Mouse (Mus musculus): ENCODE data around the gene Mfge8.

The Mfge8 gene

DNA sequence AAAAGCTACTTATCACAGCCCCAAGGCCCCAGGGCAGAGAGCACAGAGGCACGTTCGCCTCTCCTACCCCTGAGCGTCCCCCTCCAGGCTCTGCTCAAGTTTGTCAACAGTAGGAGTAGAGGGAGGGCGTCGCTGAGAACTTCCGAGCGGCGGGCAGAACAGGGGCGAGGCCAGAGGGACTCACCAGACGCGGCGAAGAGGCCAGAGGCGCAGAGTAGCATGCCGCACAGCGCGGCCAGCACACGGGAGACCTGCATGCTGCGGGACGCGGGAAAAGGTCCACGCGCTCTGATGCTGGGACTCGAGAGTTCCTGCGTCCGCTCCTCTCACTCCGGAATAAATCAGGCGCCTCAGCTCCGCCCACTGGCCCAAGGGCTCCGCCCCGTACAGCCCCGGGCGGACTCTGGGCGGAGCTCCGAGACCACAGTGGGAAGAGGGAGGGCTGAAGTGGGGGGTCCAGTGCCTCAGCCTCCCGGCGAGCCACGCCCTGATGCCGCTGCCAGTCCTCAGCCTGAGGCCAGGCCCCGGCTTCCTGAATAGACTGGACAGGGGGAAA is at the start of gene Mfge8:
Gene Mfge8 (minus strand): TSS at position 350 of the 556 bp plus-strand sequence.
- peak; percentile 89 for DNase-seq (ENCODE audit: low spot score)

DNA sequence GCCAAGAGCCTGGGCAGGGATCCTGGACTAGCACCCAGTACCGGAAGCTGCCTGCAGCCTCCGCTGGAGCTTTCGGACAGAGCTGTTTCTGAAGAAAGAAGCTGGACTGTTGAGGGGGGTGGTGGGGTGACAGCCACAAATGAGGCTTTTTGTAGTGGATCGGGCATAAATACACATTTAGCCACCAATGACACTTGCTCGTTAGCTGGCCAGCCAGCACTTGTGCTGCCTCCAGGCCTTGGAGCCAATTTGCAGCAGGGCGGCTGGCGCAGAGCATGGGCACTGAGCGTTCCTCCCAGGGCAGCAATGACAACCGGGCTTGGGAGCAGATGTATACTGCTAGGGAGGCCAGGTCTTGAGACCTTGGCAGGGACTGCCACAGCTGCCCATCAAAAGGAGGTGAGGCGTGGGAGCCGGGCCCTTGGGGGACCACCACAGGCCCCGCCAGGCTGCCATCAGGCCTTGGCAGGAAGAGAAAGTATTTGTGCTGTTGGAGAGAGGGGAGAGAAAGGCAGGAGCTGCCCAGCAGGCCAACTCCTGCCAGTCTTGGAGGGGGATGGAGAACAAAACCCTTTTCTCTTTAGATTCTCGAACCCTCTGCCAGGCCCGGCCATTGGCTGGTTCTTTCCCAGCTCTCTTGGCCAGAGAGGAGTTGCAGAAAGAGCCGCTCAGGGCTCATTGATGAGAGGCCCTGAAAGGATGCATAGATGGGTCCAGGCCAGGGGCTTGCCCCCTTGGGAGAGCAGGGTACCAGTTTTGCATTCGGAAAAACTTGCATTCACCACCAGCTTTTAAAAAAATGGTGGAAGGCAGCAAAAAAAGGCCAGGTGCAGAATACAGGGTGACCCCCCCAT is 45.9 kb upstream of the Mfge8 start:
- DNase-seq (ENCODE audit: low spot score) = no peak

DNA sequence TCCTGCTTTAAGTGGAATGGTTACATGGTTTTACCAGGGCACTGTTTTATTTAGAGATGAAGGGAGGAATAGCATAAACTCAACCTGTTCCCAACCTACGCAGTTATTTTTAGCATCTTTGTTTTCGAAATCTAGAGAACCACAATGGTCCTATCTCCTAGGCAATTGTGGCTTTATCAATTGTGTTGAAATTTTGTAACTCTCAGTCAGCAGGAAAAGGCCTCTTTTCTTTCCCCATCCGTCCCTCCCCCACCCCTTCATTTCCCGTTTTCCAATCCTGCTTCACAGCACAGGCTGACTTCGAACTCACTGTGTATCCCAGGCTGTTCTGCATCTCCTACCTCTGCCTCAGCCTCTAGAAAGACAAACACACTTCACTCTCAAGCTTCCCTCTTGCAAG is 45.1 kb upstream of the Mfge8 start:
- DNase-seq (ENCODE audit: low spot score) = no peak

GRCm38 (mm10) chr7:79191501-79191900 is 42.6 kb upstream of the Mfge8 start:
- DNase-seq (ENCODE audit: low spot score) = no peak

DNA sequence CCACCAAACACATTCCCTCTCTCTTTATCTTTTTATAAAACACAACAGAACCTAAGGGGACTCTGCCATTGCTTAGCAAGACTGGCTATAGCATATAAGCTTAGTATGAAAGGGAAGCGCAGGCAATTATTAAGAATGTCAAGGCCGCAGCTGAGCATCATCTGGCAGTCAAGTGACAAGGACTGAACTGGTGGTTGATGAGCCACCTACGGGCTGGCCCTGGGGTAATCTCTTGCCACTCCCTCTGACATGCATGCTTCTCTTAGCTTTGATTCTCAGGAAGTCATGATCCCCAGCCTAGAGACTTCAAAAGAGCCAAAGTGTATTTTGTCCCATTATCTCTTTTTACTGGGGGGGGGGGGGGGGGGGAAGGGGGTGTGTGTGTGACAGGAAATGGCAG is 41.7 kb upstream of the Mfge8 start:
- no peak for DNase-seq (ENCODE audit: low spot score)

DNA sequence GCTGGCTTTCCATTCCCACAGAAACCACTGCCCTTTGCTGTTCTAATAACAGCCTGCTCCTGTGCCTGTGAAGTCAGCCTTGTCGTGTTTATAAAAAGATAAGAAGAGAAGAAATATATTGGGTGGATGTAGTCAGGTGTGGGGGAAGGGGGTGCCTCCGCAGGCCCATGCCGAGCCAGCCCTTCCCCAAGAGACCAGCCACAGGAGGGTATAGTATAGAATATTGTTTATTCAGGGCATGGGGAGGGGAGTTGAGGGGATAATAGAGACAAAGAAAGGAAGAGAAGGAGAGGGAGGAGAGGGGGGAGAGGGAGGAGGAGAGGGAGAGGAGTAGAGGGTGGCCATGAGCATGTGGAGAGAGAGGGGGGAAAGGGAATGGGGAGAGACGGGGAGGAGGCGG is 40.4 kb upstream of the Mfge8 start:
- no peak for DNase-seq (ENCODE audit: low spot score)

DNA sequence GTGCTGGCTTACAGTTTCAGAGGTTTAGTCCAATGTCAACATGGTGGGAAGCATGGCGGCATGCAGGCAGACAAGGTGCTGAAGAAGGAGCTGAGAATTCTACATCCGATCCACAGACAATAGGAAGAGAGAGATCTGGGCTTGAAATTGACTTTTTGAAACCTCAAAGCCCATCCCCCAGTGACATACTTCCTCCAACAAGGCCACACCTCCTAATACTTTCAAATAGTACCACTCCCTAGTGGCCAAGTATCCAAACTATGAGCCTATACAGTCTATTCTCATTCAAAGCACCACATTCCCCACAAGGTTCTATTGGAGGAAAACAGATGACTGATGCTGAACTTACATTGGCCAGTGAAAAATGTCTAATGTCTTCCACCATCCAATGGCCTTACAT is 38.7 kb upstream of the Mfge8 start:
- DNase-seq (ENCODE audit: low spot score) = no peak

DNA sequence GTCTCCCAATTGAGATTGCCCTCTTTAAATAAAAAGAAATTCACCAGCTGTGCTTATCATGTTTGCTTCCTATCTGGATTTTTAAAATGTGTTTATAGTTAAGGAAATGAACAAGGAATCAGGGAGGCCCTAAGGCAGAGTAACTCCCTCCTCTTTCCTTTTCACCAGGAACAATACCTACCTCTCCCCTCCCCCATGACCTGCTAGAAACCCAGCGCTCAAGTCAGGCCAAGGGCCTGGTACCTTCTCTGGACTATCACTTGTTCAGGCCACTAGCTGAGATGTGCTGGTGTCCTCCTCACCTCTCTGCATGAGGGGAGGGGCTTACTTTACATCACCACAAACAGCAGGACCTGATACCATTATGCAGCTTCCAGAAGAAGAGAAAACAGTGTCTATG is 34.6 kb upstream of the Mfge8 start:
- DNase-seq (ENCODE audit: low spot score) = no peak

- DNase-seq (ENCODE audit: low spot score) = no peak
Measured at GRCm38 (mm10) chr7:79173800-79174199, 24.9 kb upstream of the Mfge8 start.

- DNase-seq (ENCODE audit: low spot score) = no peak
Measured at GRCm38 (mm10) chr7:79171782-79172181, 22.9 kb upstream of the Mfge8 start.

DNA sequence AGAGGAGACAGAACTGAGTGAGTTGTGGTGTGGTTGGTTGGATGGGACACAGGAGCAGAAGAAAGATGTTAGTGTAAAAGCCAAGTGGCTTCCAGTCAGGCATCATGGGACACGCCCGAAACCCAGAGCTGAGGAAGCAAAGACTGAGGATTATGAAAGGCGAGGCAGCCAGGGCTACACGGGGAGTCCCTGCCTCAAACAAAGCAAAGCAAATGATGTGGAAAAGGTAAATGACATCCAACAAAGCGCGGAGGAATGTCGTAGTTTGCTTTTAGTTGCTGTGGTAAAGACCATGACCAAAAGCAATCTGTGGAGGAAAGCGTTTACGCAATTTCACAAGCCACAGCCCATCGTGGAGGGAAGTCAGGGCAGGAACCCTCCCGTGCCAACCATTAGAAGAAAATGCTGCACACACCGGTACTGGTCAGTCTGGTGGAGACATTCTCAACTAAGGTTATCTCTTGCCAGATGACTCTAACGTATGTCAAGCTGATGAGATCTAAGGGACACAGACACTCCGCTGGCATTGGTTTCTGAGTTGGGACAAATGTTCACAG is 18.2 kb upstream of the Mfge8 start:
- DNase-seq (ENCODE audit: low spot score) = no peak

GRCm38 (mm10) chr7:79159406-79159805 is 10.5 kb upstream of the Mfge8 start:
- no peak for DNase-seq (ENCODE audit: low spot score)

DNA sequence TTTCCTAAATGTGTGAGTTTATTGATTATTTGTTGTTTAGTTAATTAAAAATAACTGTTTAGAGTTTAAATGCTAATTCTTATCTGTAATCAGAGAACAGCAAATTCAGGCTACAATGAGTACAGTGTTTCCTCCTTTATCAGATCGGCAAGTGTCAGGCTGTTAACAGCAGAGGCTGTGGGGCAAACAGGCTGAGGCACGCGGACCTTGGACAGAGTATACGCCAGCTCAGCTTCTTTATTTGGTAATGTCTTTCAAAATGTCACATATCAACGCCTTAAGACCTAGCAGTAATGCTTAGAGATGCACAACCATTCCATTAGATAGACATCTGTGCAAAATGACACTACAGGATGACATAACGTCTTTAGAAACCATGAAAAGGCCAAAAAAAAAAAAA is 662 bp upstream of the Mfge8 start:
- DNase-seq (ENCODE audit: low spot score) = no peak

DNA sequence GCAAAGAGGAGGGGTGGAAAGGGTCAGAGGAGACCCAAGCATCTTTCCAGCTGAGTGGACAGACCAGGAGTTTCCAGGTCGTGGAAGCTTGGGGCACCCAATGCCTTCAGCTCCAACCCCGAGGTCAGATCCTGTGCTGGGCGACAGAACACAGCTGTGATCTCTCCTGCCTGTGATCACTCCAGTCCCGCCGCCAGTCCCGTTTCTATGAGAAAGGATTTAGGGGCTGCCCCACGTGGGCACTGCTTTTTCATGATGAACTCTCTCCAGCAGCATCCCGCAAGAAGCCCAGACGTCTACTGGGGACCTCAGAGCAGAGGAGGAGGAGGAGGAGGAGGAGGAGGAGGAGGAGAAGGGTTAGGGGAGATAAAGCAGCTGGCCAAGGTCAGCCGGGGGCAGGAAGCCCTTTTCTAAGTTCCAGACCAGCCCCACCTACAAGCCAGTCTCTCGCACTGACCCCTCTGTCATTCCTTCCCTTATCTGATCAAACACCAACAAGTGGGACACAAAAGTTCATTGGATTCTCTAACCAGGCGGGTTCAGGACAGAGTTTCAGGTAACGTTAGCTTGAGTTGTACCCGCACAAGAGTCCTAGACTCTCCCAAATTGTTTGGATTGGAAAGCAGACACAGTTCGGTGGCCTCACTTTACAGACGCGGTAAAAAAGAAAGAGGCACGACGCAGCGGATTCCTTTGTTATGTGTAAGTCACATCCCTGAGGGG is 768 bp downstream of the Mfge8 start:
- DNase-seq (ENCODE audit: low spot score) = no peak

DNA sequence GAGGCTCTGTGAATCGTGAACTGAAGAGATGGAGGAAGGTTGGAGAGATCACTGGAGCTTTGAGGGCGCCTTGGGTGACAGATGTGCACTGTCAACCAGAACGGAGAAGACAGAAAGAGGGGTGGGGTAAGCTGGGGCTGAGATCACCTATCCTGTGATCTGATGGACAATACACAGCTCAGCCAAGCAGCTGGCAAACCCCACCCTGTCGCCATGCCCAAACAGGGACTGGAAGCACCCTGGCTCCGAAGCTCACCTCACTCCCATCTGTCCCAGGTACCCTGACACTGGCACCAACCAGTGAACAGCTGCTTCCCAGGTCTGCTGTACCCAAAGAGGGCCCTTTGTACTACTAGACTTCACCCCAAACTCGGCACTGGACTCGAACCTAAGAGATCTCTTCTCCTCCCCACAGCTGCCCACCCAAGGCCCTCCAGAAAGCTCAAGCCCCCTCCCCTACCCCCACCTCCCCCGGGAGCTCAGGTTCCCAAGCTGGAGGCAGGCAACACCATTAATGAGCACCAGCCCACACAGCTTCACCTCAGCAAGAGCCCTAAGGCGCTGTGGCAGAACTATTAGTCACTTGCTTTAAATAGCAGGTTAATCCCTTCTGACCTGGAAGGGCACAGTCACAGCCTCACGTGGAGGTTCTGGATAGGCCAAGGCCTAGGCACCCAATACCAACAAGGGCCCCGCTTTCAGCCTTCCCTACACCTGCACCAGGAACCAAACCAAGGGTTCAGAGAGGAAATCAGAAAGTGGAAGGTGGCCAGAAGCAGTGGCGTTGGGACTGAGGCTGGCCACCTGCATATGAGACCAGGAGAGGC is 1.6 kb downstream of the Mfge8 start:
- DNase-seq (ENCODE audit: low spot score) = no peak

- DNase-seq (ENCODE audit: low spot score) = peak; percentile 79
Measured at GRCm38 (mm10) chr7:79140897-79141296, 8.0 kb downstream of the Mfge8 start.

GRCm38 (mm10) chr7:79139891-79140591 is 8.8 kb downstream of the Mfge8 start:
- DNase-seq (ENCODE audit: low spot score) = no peak

DNA sequence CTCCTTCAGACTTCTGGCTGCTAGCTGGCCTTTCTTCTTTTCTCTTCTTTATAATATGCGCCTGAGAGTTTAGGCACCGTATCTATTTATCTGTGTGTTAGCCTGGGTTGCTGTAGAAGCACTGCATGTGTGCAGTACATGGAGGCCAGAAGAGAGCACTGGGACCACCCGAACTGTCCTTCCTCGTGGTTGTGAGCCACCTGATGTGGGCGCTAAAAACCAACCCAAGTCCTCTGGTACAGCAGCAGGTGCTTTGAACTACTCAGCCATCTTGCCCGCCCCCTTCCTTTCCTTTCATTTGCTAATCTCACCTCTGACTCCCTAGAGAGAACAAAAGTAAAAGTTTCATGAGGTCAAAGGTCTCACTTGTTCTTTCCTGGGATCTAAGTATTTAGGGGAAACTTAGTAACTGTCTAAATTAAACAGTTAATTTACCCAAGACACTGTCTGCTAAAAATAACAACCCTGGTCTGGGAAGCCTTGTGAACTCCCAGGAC is 9.5 kb downstream of the Mfge8 start:
- no peak for DNase-seq (ENCODE audit: low spot score)

- no peak for DNase-seq (ENCODE audit: low spot score)
Measured at GRCm38 (mm10) chr7:79133391-79133790, 15.5 kb downstream of the Mfge8 start.

DNA sequence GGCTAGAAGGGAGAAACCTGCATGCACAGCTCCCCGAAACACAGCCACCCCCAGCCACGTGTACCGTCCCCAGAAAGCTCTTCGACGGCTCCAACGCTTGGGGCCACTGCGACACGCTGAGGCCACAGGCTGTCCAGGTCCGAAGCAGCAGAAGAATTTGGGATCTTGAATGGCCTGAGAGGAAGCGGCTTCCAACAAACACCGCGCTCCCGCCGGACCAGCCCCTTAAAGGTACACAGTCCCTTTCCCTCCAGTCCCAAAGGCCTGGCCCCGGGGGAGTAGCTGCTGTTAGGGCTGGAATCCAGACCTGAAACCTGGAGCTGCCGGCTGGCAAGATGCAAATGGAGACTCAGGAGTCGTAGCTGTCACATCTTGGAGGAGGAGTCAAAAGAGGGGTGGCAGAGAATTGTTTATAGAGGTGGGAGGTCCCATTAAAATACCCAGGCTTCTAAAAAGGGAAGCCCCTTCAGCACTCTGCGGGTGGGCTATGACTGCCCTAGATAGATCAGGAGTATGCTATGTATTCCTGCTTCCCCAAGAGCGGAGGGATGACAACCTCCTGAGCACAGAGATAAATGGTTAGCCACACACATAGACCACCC is 17.9 kb downstream of the Mfge8 start, which contains the start of gene Hapln3:
Gene Hapln3 (minus strand): TSS at position 176 of the 602 bp plus-strand sequence.
- no peak for DNase-seq (ENCODE audit: low spot score)

GRCm38 (mm10) chr7:79130385-79130784 is 18.5 kb downstream of the Mfge8 start:
- no peak for DNase-seq (ENCODE audit: low spot score)

Data from urinary bladder, postnatal 25 days (tissue).